Mouse (Mus musculus) hindbrain, embryonic 12.5 days (tissue): ENCODE measurements around the gene Isx. TPM values are rescaled to one million over a fixed set of nuclear protein-coding genes. Genes with fewer than 3 reads are reported as not detected.

ENCODE experiments used
- ATAC-seq: fragments of 200-750 bp; cut with Nextera tagmentation; 2 replicates; pipeline ENCODE4 v1.8.0; 2017; ENCODE audit warnings: moderate TSS enrichment; ENCODE audit not compliant: low FRiP score
- H3K27ac ChIP-seq: fragments of 300-500 bp; sonication (generic); 2 replicates; pipeline ENCODE4 v1.5.1; 2016; ENCODE audit warnings: mild to moderate bottlenecking
- H3K27me3 ChIP-seq: fragments of 300-500 bp; sonication (generic); 2 replicates; pipeline ENCODE4 v1.6.1; 2016; ENCODE audit warnings: mild to moderate bottlenecking
- H3K36me3 ChIP-seq: fragments of 300-500 bp; sonication (generic); 2 replicates; pipeline ENCODE4 v1.6.1; 2016; ENCODE audit warnings: mild to moderate bottlenecking
- H3K4me1 ChIP-seq: fragments of 300-500 bp; sonication (generic); 2 replicates; pipeline ENCODE4 v1.6.1; 2016
- H3K4me2 ChIP-seq: fragments of 300-500 bp; sonication (generic); replicated peaks from 2 replicates; pipeline ENCODE4 v1.6.1; 2016; ENCODE audit warnings: mild to moderate bottlenecking
- H3K4me3 ChIP-seq: fragments of 300-500 bp; sonication (generic); 2 replicates; pipeline ENCODE4 v1.5.1; 2016; ENCODE audit warnings: mild to moderate bottlenecking
- H3K9ac ChIP-seq: fragments of 300-500 bp; sonication (generic); 2 replicates; pipeline ENCODE4 v1.6.1; 2016; ENCODE audit warnings: mild to moderate bottlenecking, moderate library complexity
- H3K9me3 ChIP-seq: fragments of 300-500 bp; sonication (generic); replicated peaks from 2 replicates; pipeline ENCODE4 v1.6.1; 2016; ENCODE audit warnings: mild to moderate bottlenecking
- WGBS: fragments of 180-500 bp; shearing (Covaris S2); methylation state at CpG from one replicate; pipeline ENCODE4 v1.1.7; 2016; 5-methylcytosine and 5-hydroxymethylcytosine counted together
- polyA plus RNA-seq: library from polyadenylated mRNA; unstranded; fragments of >200 nt; fragmentation: Nextera tagmentation; extraction: Ambion mirVana; gene quantifications from 2 replicates; pipeline ENCODE4 v1.2.1, GENCODE M21; 2016

The Isx gene
- polyA plus RNA-seq, 1 experiment from 2014 or later, result not detected

- no peak overlapping the region for H3K27ac ChIP-seq
- no peak overlapping the region for H3K4me3 ChIP-seq
- H3K27me3 ChIP-seq, result no peaks in the 10 kb centered on the region
- no peak overlapping the region for H3K9ac ChIP-seq
- H3K4me1 ChIP-seq, result no peaks in the 10 kb centered on the region
- H3K4me2 ChIP-seq, result no peak overlapping the region
- H3K9me3 ChIP-seq, result no peaks in the 10 kb centered on the region
- ATAC-seq, result no peak
- no peaks in the 10 kb centered on the region for H3K36me3 ChIP-seq
- WGBS, result 64% methylated on average over 6 of the region's 6 CpGs
These were observed 30.3 kb downstream of the Isx start for GRCm38 (mm10) chr8:74903054-74903842.

- Histone ChIP-seq H3K27ac (no peak overlapping the region), H3K36me3 (no peaks in the 10 kb centered on the region), H3K9me3 (no peaks in the 10 kb centered on the region), H3K9ac (no peak overlapping the region), H3K4me3 (no peak overlapping the region), H3K4me2 (no peak overlapping the region), H3K4me1 (no peaks in the 10 kb centered on the region), H3K27me3 (no peaks in the 10 kb centered on the region)
- WGBS, result 26% methylated on average over 1 of the region's 1 CpGs
- no peak for ATAC-seq
These were observed 33.4 kb downstream of the Isx start for GRCm38 (mm10) chr8:74906333-74906732.

GRCm38 (mm10) chr8:74910708-74911107 is 37.7 kb downstream of the Isx start:
- Histone ChIP-seq H3K4me2 (no peak overlapping the region), H3K27me3 (no peaks in the 10 kb centered on the region), H3K9me3 (no peaks in the 10 kb centered on the region), H3K36me3 (no peaks in the 10 kb centered on the region), H3K9ac (no peak overlapping the region), H3K27ac (no peak overlapping the region), H3K4me1 (no peaks in the 10 kb centered on the region), H3K4me3 (no peak overlapping the region)
- ATAC-seq, result no peak
- WGBS, result 89% methylated on average over 1 of the region's 1 CpGs

- Histone ChIP-seq H3K36me3 (no peaks in the 10 kb centered on the region), H3K27me3 (no peaks in the 10 kb centered on the region), H3K4me3 (no peak overlapping the region), H3K4me2 (no peak overlapping the region), H3K9me3 (no peaks in the 10 kb centered on the region), H3K9ac (no peak overlapping the region), H3K4me1 (no peaks in the 10 kb centered on the region), H3K27ac (no peak overlapping the region)
- WGBS, result 85% methylated on average over 8 of the region's 8 CpGs
- ATAC-seq, result no peak
These were observed 47.9 kb downstream of the Isx start for GRCm38 (mm10) chr8:74920691-74921421.

- H3K9me3 ChIP-seq, result no peaks in the 10 kb centered on the region
- ATAC-seq, result no peak
- H3K27ac ChIP-seq, result no peak overlapping the region
- no peak overlapping the region for H3K4me3 ChIP-seq
- H3K36me3 ChIP-seq, result no peaks in the 10 kb centered on the region
- WGBS, result 84% methylated on average over 4 of the region's 4 CpGs
- no peak overlapping the region for H3K4me2 ChIP-seq
- no peak overlapping the region for H3K9ac ChIP-seq
- no peaks in the 10 kb centered on the region for H3K4me1 ChIP-seq
- H3K27me3 ChIP-seq, result no peaks in the 10 kb centered on the region; the same call in 1 of the 2 replicates
These were observed 49.0 kb downstream of the Isx start for GRCm38 (mm10) chr8:74921882-74922518.

GRCm38 (mm10) chr8:74927940-74928339 is 55.0 kb downstream of the Isx start:
- H3K4me1 ChIP-seq, result no peaks in the 10 kb centered on the region
- 0 out of 2 replicates have a peak, but pooled peaks have one; percentile 27 for ATAC-seq
- H3K27ac ChIP-seq, result no peak overlapping the region
- no peak overlapping the region for H3K4me3 ChIP-seq
- H3K27me3 ChIP-seq, result no peaks in the 10 kb centered on the region; the same call in 1 of the 2 replicates
- no peak overlapping the region for H3K9ac ChIP-seq
- 56% methylated on average over 1 of the region's 1 CpGs for WGBS
- H3K36me3 ChIP-seq, result no peaks in the 10 kb centered on the region
- H3K9me3 ChIP-seq, result no peaks in the 10 kb centered on the region
- no peak overlapping the region for H3K4me2 ChIP-seq

GRCm38 (mm10) chr8:74930731-74931130 is 57.8 kb downstream of the Isx start:
- no peaks in the 10 kb centered on the region for H3K36me3 ChIP-seq
- no peaks in the 10 kb centered on the region for H3K9me3 ChIP-seq
- no peak for ATAC-seq
- no peak overlapping the region for H3K4me3 ChIP-seq
- no peak overlapping the region for H3K27ac ChIP-seq
- H3K27me3 ChIP-seq, result no peaks in the 10 kb centered on the region; the same call in 1 of the 2 replicates
- H3K9ac ChIP-seq, result no peak overlapping the region
- H3K4me1 ChIP-seq, result no peaks in the 10 kb centered on the region
- H3K4me2 ChIP-seq, result no peak overlapping the region
- 22% methylated on average over 3 of the region's 3 CpGs for WGBS

- H3K9me3 ChIP-seq, result no peaks in the 10 kb centered on the region
- H3K4me2 ChIP-seq, result no peak overlapping the region
- no peaks in the 10 kb centered on the region for H3K4me1 ChIP-seq
- no peak overlapping the region for H3K4me3 ChIP-seq
- no peaks in the 10 kb centered on the region for H3K36me3 ChIP-seq
- H3K9ac ChIP-seq, result no peak overlapping the region
- no peaks in the 10 kb centered on the region for H3K27me3 ChIP-seq
- 26% methylated on average over 6 of the region's 6 CpGs for WGBS
- peak; percentile 73 for ATAC-seq
- no peak overlapping the region for H3K27ac ChIP-seq
These were observed 62.3 kb downstream of the Isx start for GRCm38 (mm10) chr8:74935308-74935707.

- Histone ChIP-seq H3K4me3 (no peak overlapping the region), H3K27ac (no peak overlapping the region), H3K9me3 (no peaks in the 10 kb centered on the region), H3K27me3 (no peaks in the 10 kb centered on the region), H3K4me2 (no peak overlapping the region), H3K4me1 (no peaks in the 10 kb centered on the region), H3K9ac (no peak overlapping the region), H3K36me3 (no peaks in the 10 kb centered on the region)
- 85% methylated on average over 2 of the region's 2 CpGs for WGBS
- no peak for ATAC-seq
These were observed 63.7 kb downstream of the Isx start for GRCm38 (mm10) chr8:74936656-74937055.

- H3K27ac ChIP-seq, result no peak overlapping the region
- H3K4me1 ChIP-seq, result no peaks in the 10 kb centered on the region
- no peaks in the 10 kb centered on the region for H3K36me3 ChIP-seq
- H3K4me2 ChIP-seq, result no peak overlapping the region
- H3K4me3 ChIP-seq, result no peak overlapping the region
- no peak overlapping the region for H3K9ac ChIP-seq
- ATAC-seq, result no peak
- WGBS, result 96% methylated on average over 3 of the region's 3 CpGs
- no peaks in the 10 kb centered on the region for H3K27me3 ChIP-seq
- H3K9me3 ChIP-seq, result no peaks in the 10 kb centered on the region
These were observed 69.1 kb downstream of the Isx start for GRCm38 (mm10) chr8:74942056-74942455.
